Mouse (Mus musculus): ENCODE measurements around the gene 3830406C13Rik. TPM values are rescaled to one million over a fixed set of nuclear protein-coding genes. Genes with fewer than 3 reads are reported as not detected.

Gene 3830406C13Rik
- total RNA-seq, 1 experiment = 8.3 TPM

DNA sequence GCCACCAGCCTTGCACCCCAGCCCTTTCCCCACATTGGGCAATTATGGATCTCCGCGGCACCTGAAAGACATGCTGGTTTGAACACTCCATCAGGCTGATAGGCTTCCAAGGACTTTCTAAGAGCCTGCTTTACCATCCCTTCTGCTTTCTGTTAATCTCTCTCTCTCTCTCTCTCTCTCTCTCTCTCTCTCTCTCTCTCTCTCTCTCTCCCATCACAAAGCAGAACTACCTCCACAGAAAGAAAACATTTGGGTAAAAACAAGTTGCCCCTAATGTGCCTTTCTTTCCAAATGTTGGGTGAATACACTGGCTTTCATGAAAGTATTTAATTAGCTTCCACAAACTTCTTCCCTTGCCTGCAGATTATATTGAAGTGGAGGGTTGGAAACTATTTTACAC, 64.1 kb downstream of the 3830406C13Rik start, which contains the start of gene Fezf2:
Gene Fezf2 (minus strand): TSS at position 101 of the 400 bp plus-strand sequence.
- H3K36me3 ChIP-seq (ENCODE audit: control insufficient read depth, insufficient read depth, low read length, poor library complexity, severe bottlenecking) = no peaks in the 10 kb centered on the region
- in situ Hi-C loops (cut with MboI; ENCODE audit: low sequenced_read_pairs in 2 of 2, unreplicated experiment in 2 of 2) = no loop called here
- H3K9ac ChIP-seq (ENCODE audit: insufficient read depth, low read depth, low read length, poor library complexity, severe bottlenecking) = no peak within 1 kb of the TSS
- H3K4me3 ChIP-seq (ENCODE audit: insufficient read depth in 1 of 2, low read depth in 1 of 2, low read length in 2 of 2, poor library complexity in 1 of 2, severe bottlenecking in 1 of 2) = no peak within 1 kb of the TSS
- TF ChIP-seq HCFC1 (IDR thresholded peaks at IDR 0.05; ENCODE audit: borderline replicate concordance, insufficient read depth, low read length) (no peak), CHD2 (IDR thresholded peaks at IDR 0.05; ENCODE audit: low read depth, low read length) (no peak), ZNF384 (IDR thresholded peaks at IDR 0.05; ENCODE audit: low read depth, low read length) (no peak), ZC3H11A (IDR thresholded peaks at IDR 0.05; ENCODE audit: borderline replicate concordance, low read depth, low read length) (no peak), MAFK (IDR thresholded peaks at IDR 0.05; ENCODE audit: insufficient read depth, low read depth, low read length) (no peak)
- H3K27ac ChIP-seq (ENCODE audit: insufficient read depth, low read depth, low read length, poor library complexity, severe bottlenecking) = no peak within 1 kb of the TSS
- H3K9me3 ChIP-seq (ENCODE audit: control insufficient read depth, insufficient read depth, low read depth, low read length) = no peaks in the 10 kb centered on the region
- DNase-seq (ENCODE audit: low read depth, low spot score) = no peak
- H3K4me1 ChIP-seq (ENCODE audit: control insufficient read depth in 2 of 2, insufficient read depth in 2 of 2, low read length in 2 of 2, poor library complexity in 1 of 2) = peaks cover 0 to 2% of the 10 kb centered on the region in 2 experiments; a peak in 1 of 4 replicates

GRCm38 (mm10) chr14:12349334-12350090, 65.5 kb downstream of the 3830406C13Rik start:
- Histone ChIP-seq H3K36me3 (ENCODE audit: control insufficient read depth, insufficient read depth, low read length, poor library complexity, severe bottlenecking) (no peaks in the 10 kb centered on the region), H3K27ac (ENCODE audit: insufficient read depth, low read depth, low read length, poor library complexity, severe bottlenecking) (no peak overlapping the region), H3K9ac (ENCODE audit: insufficient read depth, low read depth, low read length, poor library complexity, severe bottlenecking) (no peak overlapping the region), H3K9me3 (ENCODE audit: control insufficient read depth, insufficient read depth, low read depth, low read length) (no peaks in the 10 kb centered on the region), H3K4me1 (ENCODE audit: control insufficient read depth in 2 of 2, insufficient read depth in 2 of 2, low read length in 2 of 2, poor library complexity in 1 of 2) (no peaks in the 10 kb centered on the region), H3K4me3 (ENCODE audit: insufficient read depth in 1 of 2, low read depth in 1 of 2, low read length in 2 of 2, poor library complexity in 1 of 2, severe bottlenecking in 1 of 2) (no peak overlapping the region)
- in situ Hi-C loops (cut with MboI; ENCODE audit: low sequenced_read_pairs in 2 of 2, unreplicated experiment in 2 of 2) = no loop called here
- no peak for TF ChIP-seq CHD2 (IDR thresholded peaks at IDR 0.05; ENCODE audit: low read depth, low read length)
- TF ChIP-seq MAFK (IDR thresholded peaks at IDR 0.05; ENCODE audit: insufficient read depth, low read depth, low read length) = no peak
- no peak for TF ChIP-seq ZC3H11A (IDR thresholded peaks at IDR 0.05; ENCODE audit: borderline replicate concordance, low read depth, low read length)
- no peak for TF ChIP-seq HCFC1 (IDR thresholded peaks at IDR 0.05; ENCODE audit: borderline replicate concordance, insufficient read depth, low read length)
- no peak for TF ChIP-seq ZNF384 (IDR thresholded peaks at IDR 0.05; ENCODE audit: low read depth, low read length)
- DNase-seq (ENCODE audit: low read depth, low spot score) = no peak

GRCm38 (mm10) chr14:12350271-12350916, 66.4 kb downstream of the 3830406C13Rik start:
- in situ Hi-C loops (cut with MboI; ENCODE audit: low sequenced_read_pairs in 2 of 2, unreplicated experiment in 2 of 2) = no loop called here
- Histone ChIP-seq H3K9ac (ENCODE audit: insufficient read depth, low read depth, low read length, poor library complexity, severe bottlenecking) (no peak overlapping the region), H3K27ac (ENCODE audit: insufficient read depth, low read depth, low read length, poor library complexity, severe bottlenecking) (no peak overlapping the region), H3K4me1 (ENCODE audit: control insufficient read depth in 2 of 2, insufficient read depth in 2 of 2, low read length in 2 of 2, poor library complexity in 1 of 2) (no peaks in the 10 kb centered on the region), H3K9me3 (ENCODE audit: control insufficient read depth, insufficient read depth, low read depth, low read length) (no peaks in the 10 kb centered on the region), H3K4me3 (ENCODE audit: insufficient read depth in 1 of 2, low read depth in 1 of 2, low read length in 2 of 2, poor library complexity in 1 of 2, severe bottlenecking in 1 of 2) (no peak overlapping the region), H3K36me3 (ENCODE audit: control insufficient read depth, insufficient read depth, low read length, poor library complexity, severe bottlenecking) (no peaks in the 10 kb centered on the region)
- TF ChIP-seq MAFK (IDR thresholded peaks at IDR 0.05; ENCODE audit: insufficient read depth, low read depth, low read length) (no peak), HCFC1 (IDR thresholded peaks at IDR 0.05; ENCODE audit: borderline replicate concordance, insufficient read depth, low read length) (no peak), ZNF384 (IDR thresholded peaks at IDR 0.05; ENCODE audit: low read depth, low read length) (no peak), CHD2 (IDR thresholded peaks at IDR 0.05; ENCODE audit: low read depth, low read length) (no peak), ZC3H11A (IDR thresholded peaks at IDR 0.05; ENCODE audit: borderline replicate concordance, low read depth, low read length) (no peak)
- DNase-seq (ENCODE audit: low read depth, low spot score) = no peak

Other genes starting within 250 kb of the 3830406C13Rik start
- gene Gm49355, start 197 bp upstream of the 3830406C13Rik start, total RNA-seq (2012; rRNA removed) = not detected in 2 replicates
- not detected in 2 replicates for gene Fezf2, start 64.0 kb downstream of the 3830406C13Rik start, total RNA-seq (2012; rRNA removed)

All from ES-E14 (cell line).